ENCODE assay signal across 9 mouse cellular contexts in the genomic region with DNA sequence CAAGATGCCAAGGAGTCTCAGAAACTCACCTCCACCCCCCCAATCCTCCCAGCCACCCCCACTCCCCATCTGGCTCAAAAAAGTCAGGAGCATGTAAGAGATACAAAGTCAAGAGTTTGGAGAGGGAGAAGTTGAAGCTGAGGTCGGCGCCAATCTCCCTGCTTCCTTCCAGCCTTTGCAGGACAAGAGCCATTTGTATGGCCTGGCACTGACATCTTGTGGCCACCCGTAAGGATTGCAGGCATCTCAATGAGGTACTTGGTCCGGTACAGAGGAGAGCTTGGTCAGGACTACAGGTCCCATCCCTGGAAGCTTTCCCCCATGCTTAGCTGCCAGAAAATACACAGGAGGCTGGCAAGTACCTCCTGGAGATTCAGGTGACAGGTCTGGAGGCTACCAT. TPM values are rescaled to one million over a fixed set of nuclear protein-coding genes. Genes with fewer than 3 reads are reported as not detected.
DNase-seq lines count a peak whose midpoint lies in the region; ATAC-seq lines count a peak whose summit lies in the region.
"Had no signal": no experiment of that assay in that cellular context is flagged by ENCODE, and none has a peak within 500 bp of the region (broad histone marks: within the 10 kb centered on the region; RNA-seq: fewer than 3 reads in every experiment).

No protein-coding gene starts in this region.

- H3K4me1 ChIP-seq in limb, embryonic 13.5 days = peaks cover 18% of the 10 kb centered on the region

- peak; percentile 69 for DNase-seq in urinary bladder, postnatal 14 days (ENCODE audit: low spot score)
- no peak for DNase-seq in urinary bladder, postnatal 10 days (ENCODE audit: low spot score)
- peak; percentile 54 for DNase-seq in cerebellum, adult 9-11 months
- peak; percentile 35 to 65 for DNase-seq in frontal cortex, postnatal 10 days (ENCODE audit: low spot score in 2 of 2)
- DNase-seq in kidney, adult 18-20 months = peak; percentile 72
- peak; percentile 13 to 19 for DNase-seq in thymus, postnatal 36 days

- WGBS in limb, embryonic 13.5 days = 1% methylated on average over 4 of the region's 4 CpGs

- no peak overlapping the region for H3K27ac ChIP-seq in limb, embryonic 13.5 days

- H3K4me2 ChIP-seq in limb, embryonic 13.5 days (replicated peaks) = no peak overlapping the region

- H3K9me3 ChIP-seq in limb, embryonic 13.5 days = no peaks in the 10 kb centered on the region

- ATAC-seq in limb, embryonic 13.5 days (ENCODE audit: low FRiP score, low read depth) = 0 out of 2 replicates have a peak, but pooled peaks have one; percentile 28
- ATAC-seq in neutrophil, adult 5-6 weeks (ENCODE audit: extremely low read depth, insufficient number of reproducible peaks, low FRiP score, poor library complexity, severe bottlenecking) = 0 out of 2 replicates have a peak, but pooled peaks have one; percentile 30

- H3K9ac ChIP-seq in limb, embryonic 13.5 days = 0 out of 2 replicates have a peak overlapping the region, but pooled peaks have one; percentile 31

- H3K36me3 ChIP-seq in limb, embryonic 13.5 days = no peaks in the 10 kb centered on the region

- peaks cover 51% of the 10 kb centered on the region for H3K27me3 ChIP-seq in limb, embryonic 13.5 days

- H3K4me3 ChIP-seq in limb, embryonic 13.5 days = no peak overlapping the region
- H3K4me3 ChIP-seq: erythroblast, embryonic 14.5 days had no signal

RNA-seq across cellular contexts. Expression of gene Slf2, which starts 35.7 kb away (rescaled TPM):
- 37.8 and 41.5 TPM in 2 replicates for polyA plus RNA-seq in limb, embryonic 13.5 days (2015; fragmentation: Nextera tagmentation; extraction: Ambion mirVana)
- total RNA-seq in neutrophil, adult 5-6 weeks (2017) = 48.7 and 56.7 TPM in 2 replicates
